Mouse (Mus musculus) thymus, postnatal 10 days (tissue): ENCODE measurements around the gene Smg6.

Experiments
- DNase-seq, 2 experiments: peaks; one replicate each; pipeline ENCODE4 v3.0.0; 2021; ENCODE audit warnings: low spot score in 2 of 2

Smg6 gene

GRCm38 (mm10) chr11:75147106-75147845, 221.7 kb downstream of the Smg6 start:
- no peak for DNase-seq

GRCm38 (mm10) chr11:75147846-75148168, 222.2 kb downstream of the Smg6 start:
- DNase-seq, result no peak

GRCm38 (mm10) chr11:75148332-75149035, 222.9 kb downstream of the Smg6 start:
- DNase-seq, result no peak

- DNase-seq, result no peak
Measured at GRCm38 (mm10) chr11:75150346-75150745, 224.7 kb downstream of the Smg6 start.

GRCm38 (mm10) chr11:75152603-75153557, 227.3 kb downstream of the Smg6 start:
- DNase-seq, result no peak

GRCm38 (mm10) chr11:75154053-75154585, 228.5 kb downstream of the Smg6 start:
- no peak for DNase-seq

- DNase-seq, result no peak
Measured at GRCm38 (mm10) chr11:75155985-75156384, 230.4 kb downstream of the Smg6 start.

GRCm38 (mm10) chr11:75156416-75156815, 230.8 kb downstream of the Smg6 start:
- DNase-seq, result no peak

- DNase-seq, result no peak
Measured at GRCm38 (mm10) chr11:75157037-75157436, 231.4 kb downstream of the Smg6 start.

GRCm38 (mm10) chr11:75157901-75158300, 232.3 kb downstream of the Smg6 start:
- DNase-seq, result no peak

GRCm38 (mm10) chr11:75158432-75158831, 232.8 kb downstream of the Smg6 start:
- no peak for DNase-seq

- DNase-seq, result peak in 1 of 2 experiments; percentile 40
Measured at GRCm38 (mm10) chr11:75159564-75159963, 233.9 kb downstream of the Smg6 start.

GRCm38 (mm10) chr11:75160954-75161353, 235.3 kb downstream of the Smg6 start:
- no peak for DNase-seq

GRCm38 (mm10) chr11:75161417-75162008, 235.9 kb downstream of the Smg6 start:
- DNase-seq, result no peak

GRCm38 (mm10) chr11:75162591-75163080, 237.0 kb downstream of the Smg6 start:
- DNase-seq, result no peak

- DNase-seq, result no peak
Measured at GRCm38 (mm10) chr11:75163379-75163778, 237.8 kb downstream of the Smg6 start.

- no peak for DNase-seq
Measured at GRCm38 (mm10) chr11:75164051-75164450, 238.4 kb downstream of the Smg6 start.

GRCm38 (mm10) chr11:75164750-75165149, 239.1 kb downstream of the Smg6 start:
- no peak for DNase-seq

- peak; percentile 53 to 80 for DNase-seq
Measured at GRCm38 (mm10) chr11:75165441-75166192, 240.0 kb downstream of the Smg6 start.

- DNase-seq, result no peak
Measured at GRCm38 (mm10) chr11:75166193-75166842, 240.7 kb downstream of the Smg6 start.
